Mouse (Mus musculus) intestine, postnatal 0 days (tissue): ENCODE results near the gene Stxbp6. TPM values are rescaled to one million over a fixed set of nuclear protein-coding genes. Genes with fewer than 3 reads are reported as not detected.

Source experiments
- ATAC-seq: fragments of 200-750 bp; cut with Nextera tagmentation; 2 replicates; pipeline ENCODE4 v1.8.0; 2017; ENCODE audit warnings: mild to moderate bottlenecking, moderate TSS enrichment, moderate library complexity
- H3K27ac ChIP-seq: fragments of 300-500 bp; sonication (generic); 2 replicates; pipeline ENCODE4 v1.5.1; 2014; ENCODE audit warnings: mild to moderate bottlenecking, low read depth, low read length, moderate library complexity
- H3K27me3 ChIP-seq: fragments of 300-500 bp; sonication (generic); replicated peaks from 2 replicates; pipeline ENCODE4 v1.6.1; 2014; ENCODE audit warnings: low read length, mixed read lengths; ENCODE audit not compliant: control insufficient read depth, insufficient read depth
- H3K36me3 ChIP-seq: fragments of 300-500 bp; sonication (generic); 2 replicates; pipeline ENCODE4 v1.6.1; 2014; ENCODE audit warnings: mild to moderate bottlenecking, moderate library complexity; ENCODE audit not compliant: control insufficient read depth, insufficient read depth
- H3K4me1 ChIP-seq: fragments of 300-500 bp; sonication (generic); replicated peaks from 2 replicates; pipeline ENCODE4 v1.6.1; 2014; ENCODE audit warnings: antibody characterized with exemption, low read length, mixed read lengths; ENCODE audit not compliant: control insufficient read depth, insufficient read depth
- H3K4me2 ChIP-seq: fragments of 300-500 bp; sonication (generic); replicated peaks from 2 replicates; pipeline ENCODE4 v1.6.1; 2014; ENCODE audit warnings: low read depth, mild to moderate bottlenecking, moderate library complexity
- H3K4me3 ChIP-seq: fragments of 300-500 bp; sonication (generic); 2 replicates; pipeline ENCODE4 v1.5.1; 2014; ENCODE audit warnings: low read depth, low read length
- H3K9ac ChIP-seq: fragments of 300-500 bp; sonication (generic); 2 replicates; pipeline ENCODE4 v1.6.1; 2014; ENCODE audit warnings: mild to moderate bottlenecking, low read depth, low read length
- H3K9me3 ChIP-seq: fragments of 300-500 bp; sonication (generic); 2 replicates; pipeline ENCODE4 v1.6.1; 2016; ENCODE audit warnings: mixed run types; ENCODE audit not compliant: control insufficient read depth
- CTCF ChIP-seq: sonication (generic); IDR thresholded peaks from 2 replicates; pipeline ENCODE4 v1.5.1; 2016; ENCODE audit warnings: low read depth, mild to moderate bottlenecking, control low read depth, antibody characterized with exemption, moderate library complexity
- WGBS: fragments of 180-500 bp; shearing (Covaris S2); extraction: QIAGEN DNeasy Blood & Tissue Kit; methylation state at CpG from one replicate; pipeline ENCODE4 v1.1.7; 2014; 5-methylcytosine and 5-hydroxymethylcytosine counted together
- polyA plus RNA-seq: library from polyadenylated mRNA; unstranded; fragments of >200 nt; fragmentation: Nextera tagmentation; extraction: Ambion mirVana; gene quantifications from 2 replicates; pipeline ENCODE4 v1.2.1, GENCODE M21; 2015

Gene Stxbp6
- polyA plus RNA-seq, 1 experiment from 2014 or later = 9.2 TPM

- Histone ChIP-seq H3K4me3 (no peak overlapping the region), H3K4me2 (no peak overlapping the region), H3K9ac (no peak overlapping the region), H3K27me3 (no peaks in the 10 kb centered on the region), H3K9me3 (no peaks in the 10 kb centered on the region), H3K27ac (no peak overlapping the region), H3K36me3 (no peaks in the 10 kb centered on the region), H3K4me1 (no peaks in the 10 kb centered on the region)
- ATAC-seq = no peak
- WGBS = 82% methylated on average over 3 of the region's 3 CpGs
- TF ChIP-seq CTCF = no peak
These were observed 54.5 kb downstream of the Stxbp6 start for GRCm38 (mm10) chr12:45020018-45020417.

DNA sequence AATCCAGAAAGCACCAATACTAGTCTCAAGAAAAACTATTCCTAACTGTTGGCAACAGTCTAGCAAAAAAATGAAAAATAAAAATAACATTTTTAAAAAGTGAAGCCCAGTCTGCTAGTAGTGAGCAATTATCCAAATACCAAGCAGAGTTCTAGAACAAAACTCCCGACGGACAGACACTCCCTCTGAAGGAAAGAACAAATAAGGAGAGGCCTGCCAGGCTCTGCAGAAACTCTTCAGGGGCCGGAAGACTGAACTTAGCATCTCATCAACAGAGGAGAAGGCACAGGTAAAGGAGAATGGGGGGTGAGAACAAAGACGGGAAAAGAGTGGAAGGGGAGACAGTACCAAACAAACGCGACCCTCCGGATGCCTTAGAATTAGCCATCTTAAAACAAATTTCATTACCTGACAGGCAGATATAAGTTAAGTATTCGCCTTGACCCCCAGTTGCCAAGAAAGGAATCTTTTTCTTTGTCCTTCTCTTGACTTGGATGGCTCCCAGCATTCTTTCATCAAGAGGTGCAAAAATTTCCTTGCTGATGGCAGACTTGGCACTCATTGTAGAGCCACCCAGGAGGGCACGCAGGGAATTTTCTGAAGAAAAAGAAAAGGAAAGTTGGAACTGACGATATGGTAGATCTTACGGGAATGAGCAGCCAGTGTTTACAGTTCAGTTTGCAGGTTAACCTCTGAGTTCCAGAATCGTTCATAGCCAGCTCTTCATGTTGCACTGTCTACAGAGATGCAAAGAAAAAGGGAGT lies 55.3 kb downstream of the Stxbp6 start:
- Histone ChIP-seq H3K4me2 (no peak overlapping the region), H3K27ac (no peak overlapping the region), H3K9ac (no peak overlapping the region), H3K9me3 (no peaks in the 10 kb centered on the region), H3K4me1 (no peaks in the 10 kb centered on the region), H3K27me3 (no peaks in the 10 kb centered on the region), H3K36me3 (no peaks in the 10 kb centered on the region), H3K4me3 (no peak overlapping the region)
- no peak for ATAC-seq
- WGBS = 75% methylated on average over 12 of the region's 12 CpGs
- no peak for TF ChIP-seq CTCF

GRCm38 (mm10) chr12:45013246-45013756 lies 61.2 kb downstream of the Stxbp6 start:
- WGBS = 47% methylated on average over 5 of the region's 5 CpGs
- H3K27me3 ChIP-seq = no peaks in the 10 kb centered on the region
- H3K4me3 ChIP-seq = no peak overlapping the region
- H3K27ac ChIP-seq = no peak overlapping the region
- no peak overlapping the region for H3K9ac ChIP-seq
- no peak overlapping the region for H3K4me2 ChIP-seq
- H3K9me3 ChIP-seq = no peaks in the 10 kb centered on the region
- no peak for ATAC-seq
- no peak for TF ChIP-seq CTCF
- H3K36me3 ChIP-seq = no peaks in the 10 kb centered on the region
- no peaks in the 10 kb centered on the region for H3K4me1 ChIP-seq

- Histone ChIP-seq H3K4me2 (no peak overlapping the region), H3K9ac (no peak overlapping the region), H3K36me3 (no peaks in the 10 kb centered on the region), H3K9me3 (no peaks in the 10 kb centered on the region), H3K27me3 (no peaks in the 10 kb centered on the region), H3K4me1 (peaks cover under 1% of the 10 kb centered on the region; the same call in 1 of the 2 replicates), H3K4me3 (no peak overlapping the region), H3K27ac (no peak overlapping the region)
- 88% methylated on average over 11 of the region's 11 CpGs for WGBS
- no peak for TF ChIP-seq CTCF
- no peak for ATAC-seq
These were observed 62.9 kb downstream of the Stxbp6 start for GRCm38 (mm10) chr12:45011436-45012089.

DNA sequence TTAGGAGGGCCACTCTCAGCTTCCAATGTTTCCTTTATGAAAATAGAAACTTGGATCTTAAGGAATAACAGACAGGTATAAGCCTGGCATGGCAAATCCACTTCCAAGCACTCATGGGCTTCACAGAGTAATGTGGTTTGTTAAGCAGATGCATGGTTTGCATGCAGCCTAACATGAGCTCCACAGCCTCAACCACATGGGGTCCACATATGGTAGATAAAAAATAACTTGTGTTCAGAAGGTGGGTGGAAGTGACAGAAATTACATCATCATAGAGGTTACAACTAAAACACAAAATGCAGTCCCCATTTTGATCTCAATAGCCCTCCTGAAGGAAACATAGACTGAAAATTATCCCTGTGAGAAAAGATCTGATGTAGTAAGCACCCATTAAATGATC lies 63.5 kb downstream of the Stxbp6 start:
- H3K4me2 ChIP-seq = no peak overlapping the region
- no peak overlapping the region for H3K4me3 ChIP-seq
- no peak for ATAC-seq
- no peaks in the 10 kb centered on the region for H3K27me3 ChIP-seq
- no peaks in the 10 kb centered on the region for H3K36me3 ChIP-seq
- H3K27ac ChIP-seq = no peak overlapping the region
- peaks cover 3% of the 10 kb centered on the region for H3K4me1 ChIP-seq
- TF ChIP-seq CTCF = no peak
- no peaks in the 10 kb centered on the region for H3K9me3 ChIP-seq
- no peak overlapping the region for H3K9ac ChIP-seq

DNA sequence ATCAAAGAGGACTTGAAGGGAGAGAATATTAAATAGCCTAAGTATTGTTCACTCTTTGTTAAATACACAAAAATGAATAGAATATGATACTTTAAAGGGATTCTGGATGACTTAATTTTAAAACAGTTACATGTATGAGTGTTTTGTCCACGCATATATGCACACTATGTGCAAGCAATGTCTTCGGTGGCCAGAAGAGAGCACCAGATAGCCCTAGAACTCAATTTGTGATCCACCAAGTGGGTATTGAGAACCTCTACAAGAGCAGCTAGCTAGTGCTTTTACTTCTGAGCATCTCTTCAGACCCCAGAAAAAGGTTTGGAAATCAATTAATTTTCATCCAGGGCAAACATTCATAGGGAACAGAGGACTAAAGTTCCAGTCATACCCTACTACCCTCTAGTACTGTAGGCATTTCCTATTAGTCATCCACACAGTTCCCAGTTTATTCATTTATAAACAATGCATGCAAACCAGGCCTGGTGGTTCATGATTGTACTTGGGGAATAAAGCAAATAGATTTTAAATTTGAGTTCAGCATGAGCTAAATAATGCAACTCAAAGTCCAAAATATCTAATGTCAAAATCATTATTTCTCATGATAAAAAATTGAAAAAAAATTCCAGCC lies 64.4 kb downstream of the Stxbp6 start:
- TF ChIP-seq CTCF = peak; percentile 51
- no peaks in the 10 kb centered on the region for H3K36me3 ChIP-seq
- ATAC-seq = no peak
- no peak overlapping the region for H3K4me2 ChIP-seq
- no peaks in the 10 kb centered on the region for H3K27me3 ChIP-seq
- H3K9ac ChIP-seq = no peak overlapping the region
- H3K4me3 ChIP-seq = no peak overlapping the region
- 98% methylated on average over 2 of the region's 2 CpGs for WGBS
- no peak overlapping the region for H3K27ac ChIP-seq
- H3K4me1 ChIP-seq = peaks cover 3% of the 10 kb centered on the region
- H3K9me3 ChIP-seq = no peaks in the 10 kb centered on the region
